Mouse (Mus musculus) frontal cortex, postnatal 36 days (tissue): ENCODE measurements around the gene Shisa7.
A peak's percentile ranks its signal among the peaks of the same experiment; 100 is the strongest.
"Not testable (repeated sequence)": the region's sequence is repeated elsewhere in the genome, so short reads cannot be mapped to it uniquely, and the experiment has no call there.

ENCODE experiments used
- DNase-seq, 2 experiments: peaks; one replicate each; pipeline ENCODE4 v3.0.0; 2022; ENCODE audit warnings: low spot score in 2 of 2

The Shisa7 gene

DNA sequence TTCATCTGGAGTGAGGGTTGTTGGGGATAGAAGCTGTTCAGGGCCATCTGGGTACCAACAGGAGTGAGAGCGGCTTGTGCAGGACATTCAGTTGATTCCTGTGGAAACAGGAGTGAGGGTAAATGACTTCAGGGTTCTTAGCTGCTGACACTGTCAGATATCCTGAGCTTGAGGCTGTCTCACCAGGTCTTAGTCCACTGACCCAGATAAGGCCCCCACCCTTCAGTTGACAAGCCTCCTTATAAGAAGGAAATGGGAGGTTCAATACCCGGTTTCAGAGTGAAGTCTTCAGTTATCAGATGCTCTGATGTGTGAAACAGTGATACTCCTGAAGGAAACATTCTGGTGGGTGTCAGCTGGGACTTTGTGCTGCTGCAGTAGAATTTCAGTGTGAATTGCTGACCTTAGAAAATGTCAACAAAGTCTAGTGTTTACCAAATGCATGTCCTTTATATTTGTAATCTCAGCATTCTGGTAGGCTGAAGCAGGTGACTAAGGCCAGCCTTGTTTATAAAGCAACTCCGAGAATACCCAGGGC is 49.8 kb downstream of the Shisa7 start:
- DNase-seq: no peak

DNA sequence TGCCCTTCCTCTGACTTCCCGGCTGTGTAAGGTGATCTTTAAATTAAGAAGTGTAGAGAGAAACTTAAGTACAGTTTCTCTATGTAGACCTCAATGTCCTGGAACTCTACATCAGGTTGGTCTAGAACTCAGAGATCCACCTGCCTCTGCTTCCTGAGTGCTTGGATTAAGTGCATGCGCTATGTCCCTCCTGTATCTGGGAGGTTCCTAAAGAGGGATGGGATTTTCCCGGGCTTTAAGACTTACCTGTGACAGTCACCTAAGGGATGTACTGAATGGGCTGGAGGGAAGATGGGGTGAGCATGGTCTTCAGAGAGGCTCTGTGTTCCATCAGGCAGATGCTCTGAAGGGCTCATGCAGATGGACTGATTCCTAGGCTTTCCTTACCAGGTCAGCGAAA is 50.8 kb downstream of the Shisa7 start:
- no peak for DNase-seq

DNA sequence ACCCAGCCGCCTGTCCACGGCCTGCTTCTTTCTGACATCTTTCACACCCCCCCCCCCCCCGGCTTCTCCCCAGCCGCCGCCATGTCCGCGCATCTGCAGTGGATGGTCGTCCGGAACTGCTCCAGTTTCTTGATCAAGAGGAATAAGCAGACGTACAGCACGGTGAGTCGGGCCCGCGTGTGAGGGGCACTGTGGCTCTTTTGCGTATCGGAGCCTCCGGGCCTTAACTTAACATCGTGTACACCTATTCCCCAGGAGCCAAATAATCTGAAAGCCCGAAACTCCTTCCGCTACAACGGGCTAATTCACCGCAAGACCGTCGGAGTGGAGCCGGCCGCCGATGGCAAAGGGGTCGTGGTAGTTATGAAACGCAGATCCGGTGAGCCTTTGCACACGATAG is 51.2 kb downstream of the Shisa7 start:
- not testable (repeated sequence) for DNase-seq

DNA sequence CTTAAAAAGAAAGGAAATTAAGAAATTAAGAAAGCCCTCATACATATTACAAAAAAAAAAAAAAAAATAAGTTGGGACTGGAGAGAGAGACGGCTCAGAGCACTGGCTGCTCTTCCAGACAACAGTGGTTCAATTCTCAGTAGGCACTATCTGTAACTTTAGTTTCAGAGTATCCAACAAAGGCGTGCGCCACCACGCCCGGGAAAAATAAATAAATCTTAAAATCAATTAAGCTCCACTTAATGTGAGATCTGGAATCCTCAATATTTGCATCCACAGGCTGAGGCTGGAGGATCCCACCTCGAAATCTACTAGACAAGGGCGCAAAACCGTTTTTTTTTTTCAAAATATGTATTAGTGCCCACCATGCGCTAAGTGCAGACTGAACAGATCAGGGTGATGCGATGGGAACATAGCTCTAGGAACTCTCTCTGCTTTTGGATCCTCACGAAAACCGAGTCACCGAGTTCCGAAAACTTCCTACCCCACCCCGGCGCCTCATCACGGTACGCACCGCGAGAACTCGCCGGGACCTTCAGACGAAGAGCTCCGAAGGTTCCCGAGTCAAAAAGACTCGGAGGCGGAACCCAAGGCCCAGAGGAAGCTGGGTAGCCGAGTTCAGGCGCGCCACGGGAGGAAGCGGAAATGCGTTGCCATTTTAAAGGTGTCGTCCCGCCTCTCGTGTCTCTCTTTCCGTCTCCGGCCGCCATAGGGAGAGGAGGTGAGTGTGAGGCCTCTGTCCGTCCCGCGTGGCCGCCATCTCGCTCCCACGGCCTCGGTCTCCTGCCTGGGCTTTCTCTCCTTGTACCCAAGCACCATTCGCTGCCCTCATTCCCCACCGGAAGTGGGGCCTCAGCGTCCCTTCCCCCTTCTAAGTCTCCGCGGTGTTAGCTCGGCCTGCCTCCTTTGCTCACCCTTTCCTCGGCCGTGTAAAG is 52.0 kb downstream of the Shisa7 start, which contains the start of gene Rpl28:
Gene Rpl28, plus strand, starts transcription at position 597 of the 935 bp plus-strand sequence.
- peak; percentile 95 to 96 for DNase-seq

DNA sequence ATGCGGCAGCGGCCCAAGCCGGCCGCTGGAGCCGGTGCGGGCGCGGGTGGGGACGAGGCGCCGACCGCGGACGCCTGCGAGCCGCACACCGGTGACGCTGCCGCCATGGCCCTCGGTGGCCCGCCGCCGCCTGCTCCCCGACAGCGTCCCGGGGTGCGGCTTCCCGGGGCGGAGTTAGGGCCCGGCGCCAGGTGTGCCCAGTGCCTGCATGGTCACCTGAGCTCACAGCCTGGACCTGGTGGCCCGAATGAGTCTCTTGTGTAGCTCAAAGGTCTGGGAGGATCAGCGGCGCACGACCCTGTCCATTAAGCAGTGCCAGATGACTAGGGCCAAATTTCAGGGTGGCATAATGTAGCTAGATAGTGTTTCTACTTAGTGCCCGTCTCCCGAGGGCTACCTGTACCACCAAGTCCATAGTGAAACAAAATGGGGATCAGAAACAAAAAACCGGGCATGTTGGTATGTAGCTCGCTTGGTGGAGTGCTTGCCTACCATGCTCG is 55.0 kb downstream of the Shisa7 start, which contains the start of gene Tmem238:
Gene Tmem238, minus strand, starts transcription at position 221 of the 500 bp plus-strand sequence.
- DNase-seq: no peak

DNA sequence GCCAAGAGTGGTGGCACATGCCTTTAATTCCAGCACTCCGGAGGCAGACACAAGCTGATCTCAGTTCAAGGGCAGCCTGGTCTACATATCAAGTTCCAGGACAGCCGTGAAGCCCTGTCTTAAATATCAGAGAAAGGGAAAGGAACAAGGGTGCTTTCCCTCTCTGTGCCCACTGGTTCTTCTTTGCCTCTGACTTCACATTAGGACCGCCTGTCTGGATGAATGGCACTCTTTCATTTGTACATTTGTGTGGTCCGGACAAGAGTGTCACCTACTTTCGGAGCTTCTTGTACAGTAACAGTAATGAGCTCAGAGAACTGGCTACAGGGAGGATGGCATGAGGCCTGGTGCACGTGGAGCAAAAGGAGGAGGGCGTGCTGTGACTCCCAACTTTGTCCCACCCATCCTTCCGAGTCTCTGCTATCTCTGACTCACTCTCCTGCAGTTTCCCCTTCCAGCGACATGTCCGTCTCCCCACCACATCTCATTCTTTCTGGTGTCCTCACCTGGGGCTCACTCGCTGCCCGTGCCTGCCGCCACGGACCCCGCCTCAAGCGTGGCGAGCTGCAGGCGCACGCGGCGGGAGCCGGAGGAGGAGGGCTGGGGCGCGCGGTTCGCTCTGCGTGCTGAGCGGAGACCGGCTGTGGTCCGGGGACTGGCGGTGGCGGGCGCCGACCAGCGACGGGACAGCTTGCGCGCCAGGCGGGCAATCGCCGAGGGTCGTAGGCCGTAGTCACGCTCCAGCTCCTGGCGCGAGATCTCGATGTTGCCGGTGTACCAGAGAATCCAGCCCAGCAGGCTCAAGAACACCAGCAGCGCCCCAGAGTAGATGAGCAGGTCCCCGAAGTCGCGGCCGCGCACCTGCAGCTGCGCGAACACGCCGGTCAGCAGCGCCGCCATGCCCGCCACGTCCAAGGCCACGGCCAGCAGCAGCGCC is 55.7 kb downstream of the Shisa7 start:
- peak; percentile 52 to 57 for DNase-seq

DNA sequence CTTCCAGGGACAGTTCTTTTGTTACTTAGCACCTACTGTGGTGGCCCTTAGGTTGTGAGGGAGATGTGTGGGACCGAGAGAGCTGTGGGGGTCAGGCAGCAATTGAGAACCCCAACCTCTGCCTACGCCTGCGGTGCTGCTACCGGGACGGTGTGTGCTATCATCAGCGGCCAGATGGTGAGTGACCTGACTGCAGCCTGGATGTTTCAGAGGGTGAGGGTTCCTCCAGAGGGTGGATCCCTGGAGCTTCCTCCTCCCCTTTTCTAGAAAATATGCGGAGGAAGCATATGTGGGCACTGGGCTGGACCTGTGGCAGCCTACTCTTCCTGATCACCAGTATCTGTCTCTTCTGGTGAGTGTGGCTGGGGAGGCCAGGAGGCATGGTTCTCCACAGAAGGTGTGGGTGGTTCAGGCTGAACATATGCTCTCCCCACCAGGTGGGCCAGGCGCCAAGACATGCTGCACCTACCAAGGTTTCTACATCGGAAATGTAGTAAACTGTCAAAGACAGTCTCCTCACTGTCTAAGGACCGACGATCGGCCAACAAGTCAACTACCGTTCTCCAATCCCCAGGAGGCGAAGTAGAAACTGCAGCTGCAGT is 60.7 kb downstream of the Shisa7 start:
- peak; percentile 43 to 47 for DNase-seq

DNA sequence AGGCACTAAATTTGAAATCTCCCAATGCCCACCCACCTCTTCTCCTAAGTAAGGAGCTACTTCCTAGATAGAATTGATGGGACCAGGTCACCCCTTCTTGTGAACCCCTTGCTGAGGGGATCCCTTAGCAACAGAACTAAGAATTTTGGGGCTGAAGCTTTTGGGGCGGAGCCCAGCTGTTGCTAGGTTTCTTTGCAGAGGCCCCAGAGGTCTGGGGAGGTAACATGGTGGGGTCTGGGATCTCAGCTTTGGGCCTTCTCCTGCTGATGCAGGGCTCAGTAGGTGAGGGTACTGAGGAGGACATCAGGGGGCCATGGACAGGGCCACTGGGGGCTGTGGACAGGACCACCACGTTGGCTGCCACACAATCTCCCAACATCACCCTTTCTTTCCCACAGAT is 61.7 kb downstream of the Shisa7 start, which contains the start of the genes Il11 and Tmem190:
Gene Il11, minus strand, starts transcription at position 101 of the 400 bp plus-strand sequence.
Gene Tmem190, plus strand, starts transcription at position 179 of the 400 bp plus-strand sequence.
- DNase-seq: no peak

DNA sequence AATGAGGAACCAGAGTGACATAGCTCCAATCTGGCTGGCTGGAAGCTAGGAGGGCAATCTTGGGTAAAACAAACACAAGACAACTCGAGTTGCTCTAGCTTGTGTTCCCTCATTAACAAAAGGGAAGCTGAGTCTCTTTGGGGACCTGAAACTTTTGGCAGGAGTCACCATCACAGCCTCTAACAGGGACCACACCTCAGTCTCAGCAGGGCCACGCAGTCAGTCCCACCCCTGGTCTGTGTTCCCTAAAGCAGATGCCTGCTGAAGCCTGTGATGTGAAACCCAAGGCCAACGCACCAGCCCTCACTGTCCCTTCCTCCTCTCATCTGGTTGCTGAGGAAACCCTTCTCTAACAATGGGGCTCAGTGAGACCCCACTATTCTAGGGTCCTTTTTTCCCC is 62.4 kb downstream of the Shisa7 start:
- DNase-seq: no peak

DNA sequence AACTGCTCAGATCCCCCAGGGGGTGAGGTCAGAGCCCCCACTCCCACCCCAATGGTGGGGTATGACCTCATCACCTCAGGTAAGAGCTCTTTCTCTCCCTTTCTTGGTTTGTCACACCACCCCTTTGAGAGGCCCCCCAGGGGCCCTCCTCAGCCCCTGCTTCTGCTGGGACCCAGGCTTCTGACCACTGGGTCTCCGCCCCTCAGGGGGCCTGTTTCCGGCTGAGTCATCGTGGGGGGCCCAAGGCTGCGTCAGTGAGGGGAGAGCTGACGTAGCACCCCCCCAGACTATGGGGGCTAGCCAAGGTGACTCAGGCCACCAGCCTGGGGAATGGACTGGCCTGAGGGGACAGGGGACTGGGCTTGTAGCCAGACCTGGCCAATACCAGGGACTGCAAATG is 64.6 kb downstream of the Shisa7 start:
- DNase-seq: no peak

DNA sequence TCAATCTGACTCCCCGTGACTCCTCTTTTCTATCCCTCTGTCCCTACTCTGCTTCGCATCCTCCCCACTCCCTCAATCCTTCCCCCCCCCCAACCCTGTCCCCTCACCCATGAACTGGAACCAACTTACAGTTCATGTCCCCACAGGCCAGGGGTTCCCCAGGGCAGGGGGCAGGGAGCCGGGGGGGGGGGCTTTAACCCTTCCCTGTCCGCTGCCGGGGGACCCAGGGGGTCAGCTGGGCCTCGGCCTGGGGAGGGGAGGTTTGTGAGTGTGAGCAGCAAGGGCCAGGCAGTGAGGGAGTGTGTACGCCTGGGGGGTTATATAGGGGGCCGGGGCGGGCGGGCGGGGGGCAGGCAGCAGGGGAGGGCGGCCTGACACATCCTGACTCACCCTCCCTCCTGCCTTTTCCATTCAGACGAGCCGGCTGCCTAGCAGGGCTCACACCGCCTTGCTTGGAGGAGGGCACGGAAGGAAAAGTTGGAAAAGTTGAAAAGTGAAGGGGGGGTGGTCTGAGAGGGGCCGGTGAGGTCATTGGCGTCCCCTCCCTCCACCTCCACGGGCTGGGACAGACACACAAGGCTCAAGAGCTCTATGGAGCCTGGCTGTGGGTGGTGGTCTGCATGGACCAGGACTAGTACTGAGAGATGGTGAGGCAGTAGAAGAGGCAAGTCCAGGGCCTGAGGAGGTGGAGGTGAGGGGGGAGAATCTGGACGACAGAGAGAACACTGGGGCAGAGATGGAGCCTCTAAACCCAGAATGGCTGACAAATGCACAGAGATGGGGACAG is 66.5 kb downstream of the Shisa7 start:
- no peak for DNase-seq

DNA sequence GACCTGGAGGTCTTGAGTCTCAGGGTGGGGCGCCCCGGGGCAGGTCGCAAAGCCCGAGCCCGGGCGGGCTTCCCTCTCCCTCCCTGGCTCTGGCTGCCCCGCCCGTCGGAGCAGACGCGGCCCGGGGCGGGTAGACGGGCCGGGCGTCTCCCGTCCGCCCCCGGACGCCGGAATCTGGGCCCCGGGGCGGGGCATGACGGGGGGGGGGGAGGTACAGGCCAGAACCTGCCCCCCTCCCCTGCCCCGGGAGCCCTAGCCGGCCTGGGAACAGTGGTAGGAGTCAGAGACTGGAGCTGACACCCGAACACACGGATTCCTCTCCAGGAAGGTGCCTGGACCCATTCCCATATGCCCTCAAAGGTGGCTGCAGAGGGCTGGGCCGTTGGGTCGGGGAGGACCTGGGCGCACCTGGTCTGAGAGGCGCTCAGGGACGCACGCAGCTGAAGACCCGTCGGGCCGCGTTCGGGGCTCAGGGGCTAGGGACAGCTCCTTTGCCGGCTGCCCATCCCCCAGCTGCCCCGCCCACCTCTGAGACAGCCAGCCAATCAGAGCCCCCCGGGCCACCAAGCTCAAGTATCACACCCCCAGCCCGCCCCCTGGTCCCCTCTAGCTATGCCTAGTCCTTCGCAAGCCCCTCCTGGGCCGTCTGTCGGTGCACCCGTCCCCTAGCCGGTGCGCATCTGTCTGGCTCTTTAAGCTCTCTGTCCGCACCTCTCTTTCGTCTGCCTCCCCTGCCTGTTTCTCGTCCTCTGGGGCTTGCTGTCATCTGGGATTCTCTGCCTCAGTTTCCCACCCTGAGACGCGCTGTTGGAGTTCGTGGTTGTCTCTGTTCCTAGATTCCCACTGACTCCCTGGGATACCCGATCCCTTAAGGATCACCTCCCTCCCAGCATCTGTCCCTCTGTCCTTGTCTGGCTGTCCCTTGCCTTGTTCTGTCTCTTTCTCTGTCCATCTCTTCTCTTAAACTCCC is 67.3 kb downstream of the Shisa7 start:
- DNase-seq: no peak

DNA sequence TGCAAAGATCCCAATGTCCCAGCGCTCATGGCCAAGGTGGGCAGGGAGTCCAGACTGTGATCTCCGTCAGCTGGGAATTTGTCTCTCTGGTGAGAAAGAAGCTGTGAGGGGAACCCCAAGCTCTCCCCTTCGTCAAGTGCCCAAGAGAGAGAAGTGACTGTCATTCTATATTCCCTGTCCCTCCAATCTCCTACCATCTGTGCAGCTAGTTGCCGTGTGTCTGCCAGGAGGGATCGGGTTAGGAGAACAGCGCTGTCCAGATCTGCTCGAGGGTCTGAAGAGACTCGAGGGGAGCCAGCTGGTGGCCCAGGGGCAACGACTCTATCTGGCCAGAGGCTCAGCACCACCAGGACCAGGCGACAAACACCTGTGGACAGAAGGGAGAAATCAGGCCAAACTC is 68.4 kb downstream of the Shisa7 start:
- no peak for DNase-seq
